Mouse (Mus musculus): ENCODE data around the gene Rpl21.

GRCm38 (mm10) chr5:146792140-146792791 is 40.4 kb upstream of the Rpl21 start:
- no peak for TF ChIP-seq CTCF (IDR thresholded peaks at IDR 0.05; ENCODE audit: low read depth)
- no peak for TF ChIP-seq EP300 (IDR thresholded peaks at IDR 0.05; ENCODE audit: low read depth)
